ENCODE assay signal across 22 mouse cellular contexts in genomic region chr17:32253261-32253660, GRCm38 (mm10). TPM values are rescaled to one million over a fixed set of nuclear protein-coding genes. Genes with fewer than 3 reads are reported as not detected.
DNase-seq lines count a peak whose midpoint lies in the region; ATAC-seq and TF ChIP-seq lines count a peak whose summit lies in the region.
"Had no signal": no experiment of that assay in that cellular context is flagged by ENCODE, and none has a peak within 500 bp of the region (broad histone marks: within the 10 kb centered on the region; RNA-seq: fewer than 3 reads in every experiment).

No protein-coding gene starts in this region.

- H3K27ac ChIP-seq in liver, adult 2 months (replicated peaks; ENCODE audit: insufficient read depth, low read depth, low read length), result no peak overlapping the region
- peak overlapping the region; percentile 26; the same call in 1 of the 2 replicates for H3K27ac ChIP-seq in embryonic fibroblast, embryonic 13.5 days (ENCODE audit: insufficient read depth, low read length)
- no peak overlapping the region for H3K27ac ChIP-seq in heart, embryonic 12.5 days (ENCODE audit: poor library complexity, severe bottlenecking)
- H3K27ac ChIP-seq: embryonic facial prominence, embryonic 13.5 days; forebrain, embryonic 13.5 days; hindbrain, embryonic 10.5 days; intestine, embryonic 15.5 days; liver, embryonic 15.5 days; lung, embryonic 15.5 days; midbrain, embryonic 15.5 days; neural tube, embryonic 13.5 days had no signal

- no peak overlapping the region for H3K9ac ChIP-seq in liver, adult 2 months (ENCODE audit: low read depth, low read length)
- H3K9ac ChIP-seq in heart, embryonic 12.5 days, result no peak overlapping the region
- H3K9ac ChIP-seq: embryonic facial prominence, embryonic 13.5 days; forebrain, embryonic 13.5 days; intestine, embryonic 15.5 days; liver, embryonic 15.5 days; lung, embryonic 15.5 days; midbrain, embryonic 15.5 days; neural tube, embryonic 13.5 days had no signal

- H3K9me3 ChIP-seq in heart, embryonic 12.5 days (replicated peaks), result no peaks in the 10 kb centered on the region
- H3K9me3 ChIP-seq: embryonic facial prominence, embryonic 13.5 days; forebrain, embryonic 13.5 days; hindbrain, embryonic 10.5 days; intestine, embryonic 15.5 days; liver, embryonic 15.5 days; lung, embryonic 15.5 days; midbrain, embryonic 15.5 days; neural tube, embryonic 13.5 days had no signal

- H3K4me1 ChIP-seq in liver, adult 2 months (ENCODE audit: control insufficient read depth, insufficient read depth, low read length), result peaks cover 29% of the 10 kb centered on the region
- H3K4me1 ChIP-seq in embryonic fibroblast, embryonic 13.5 days (ENCODE audit: control insufficient read depth, insufficient read depth, low read length), result peaks cover 7% of the 10 kb centered on the region
- H3K4me1 ChIP-seq in heart, embryonic 12.5 days (replicated peaks), result peaks cover 36% of the 10 kb centered on the region
- H3K4me1 ChIP-seq: forebrain, embryonic 13.5 days; midbrain, embryonic 15.5 days had no signal

- no peak overlapping the region for H3K4me2 ChIP-seq in heart, embryonic 12.5 days
- H3K4me2 ChIP-seq: embryonic facial prominence, embryonic 13.5 days; forebrain, embryonic 13.5 days; intestine, embryonic 15.5 days; liver, embryonic 15.5 days; lung, embryonic 15.5 days; midbrain, embryonic 15.5 days; neural tube, embryonic 13.5 days had no signal

- DNase-seq in adrenal gland, adult 2 months, result peak; percentile 53
- no peak for DNase-seq in adrenal gland, postnatal 14 days
- DNase-seq in liver, adult 2 months (ENCODE audit: extremely low read depth, low read depth, low spot score), result peak; percentile 64
- DNase-seq in liver, result no peak
- peak; percentile 82 for DNase-seq in cerebellum, adult 9-10 months
- no peak for DNase-seq in spleen, postnatal 10 days (ENCODE audit: low spot score in 2 of 2)
- DNase-seq: kidney, adult 9 months; kidney, postnatal 14 days; lung, postnatal 4 days; right cerebral cortex, adult 18-20 months had no signal

- ATAC-seq in heart, embryonic 12.5 days (ENCODE audit: insufficient number of reproducible peaks, low FRiP score), result no peak
- ATAC-seq: activated CD4-positive, CD25-positive, alpha-beta regulatory T cell, adult 4 months; forebrain, embryonic 13.5 days; hindbrain, embryonic 16.5 days; intestine, embryonic 15.5 days; midbrain, embryonic 15.5 days had no signal

- TF ChIP-seq CTCF in liver, adult 2 months (IDR thresholded peaks at IDR 0.05; ENCODE audit: low read depth, low read length), result no peak
- TF ChIP-seq CTCF in embryonic fibroblast, embryonic 13.5 days (IDR thresholded peaks at IDR 0.05; ENCODE audit: borderline replicate concordance, insufficient read depth, low read length), result no peak

- no peak for TF ChIP-seq POLR2A in liver, adult 2 months (IDR thresholded peaks at IDR 0.05; ENCODE audit: extremely low read depth, insufficient read depth, low read length)
- no peak for TF ChIP-seq POLR2A in embryonic fibroblast, embryonic 13.5 days (IDR thresholded peaks at IDR 0.05; ENCODE audit: low read depth, low read length)

- H3K79me2 ChIP-seq in liver, adult 2 months (ENCODE audit: control insufficient read depth, insufficient read depth, low read length), result peaks cover 46% of the 10 kb centered on the region

- WGBS in liver, adult 2 months, result 12% methylated on average over 2 of the region's 2 CpGs
- WGBS in heart, embryonic 12.5 days, result 92% methylated on average over 2 of the region's 2 CpGs

- peaks cover 12% of the 10 kb centered on the region for H3K36me3 ChIP-seq in liver, adult 2 months (ENCODE audit: control insufficient read depth, insufficient read depth, low read length)
- H3K36me3 ChIP-seq in heart, embryonic 12.5 days, result peaks cover 16% of the 10 kb centered on the region
- H3K36me3 ChIP-seq: intestine, embryonic 15.5 days had no signal

- no peaks in the 10 kb centered on the region for H3K27me3 ChIP-seq in liver, adult 2 months (ENCODE audit: control insufficient read depth, insufficient read depth, low read length)
- no peaks in the 10 kb centered on the region for H3K27me3 ChIP-seq in heart, embryonic 12.5 days (replicated peaks)
- H3K27me3 ChIP-seq: embryonic facial prominence, embryonic 13.5 days; forebrain, embryonic 13.5 days; intestine, embryonic 15.5 days; liver, embryonic 15.5 days; lung, embryonic 15.5 days; midbrain, embryonic 15.5 days; neural tube, embryonic 13.5 days had no signal

- no peak overlapping the region for H3K4me3 ChIP-seq in liver, adult 2 months (ENCODE audit: insufficient read depth, low read depth, low read length)
- H3K4me3 ChIP-seq in embryonic fibroblast, embryonic 13.5 days (ENCODE audit: insufficient read depth, low read length), result no peak overlapping the region
- no peak overlapping the region for H3K4me3 ChIP-seq in heart, embryonic 12.5 days
- H3K4me3 ChIP-seq: embryonic facial prominence, embryonic 13.5 days; forebrain, embryonic 13.5 days; hindbrain, embryonic 10.5 days; intestine, embryonic 15.5 days; liver, embryonic 15.5 days; lung, embryonic 15.5 days; midbrain, embryonic 15.5 days; neural tube, embryonic 13.5 days had no signal

RNA-seq across cellular contexts. Expression of gene Brd4, which starts 31.3 kb away (rescaled TPM):
- total RNA-seq in adrenal gland, adult 2 months (2021), result 100 to 1,000 TPM in 1 of 2 experiments, 10 to 100 TPM in 1; 76.0 to 146 TPM
- 30.6 and 42.8 TPM in 2 replicates for polyA plus RNA-seq in adrenal gland, adult 2 months (2012; rRNA removed)
- 110 and 118 TPM in 2 replicates for total RNA-seq in adrenal gland, postnatal 14 days (2021)
- 10.5 and 18.6 TPM in 2 replicates for total RNA-seq in liver, adult 2 months (2014; rRNA removed)
- 18.3 and 18.4 TPM in 2 replicates for polyA plus RNA-seq in liver, adult 2 months (2012; rRNA removed)
- 79.6 and 80.7 TPM in 2 replicates for polyA plus RNA-seq in embryonic fibroblast, embryonic 13.5 days (2011; ENCODE audit: insufficient read length, low read depth, missing spikeins)
- polyA plus RNA-seq in heart, embryonic 12.5 days (2016; fragmentation: Nextera tagmentation; extraction: Ambion mirVana), result 72.6 and 76.6 TPM in 2 replicates

Comparison
In these comparisons a context has a peak if more than half of its experiments do, and no peak if none do; other contexts are left out.
1. DNase-seq: peak in adrenal gland, adult 2 months (single experiment), liver, adult 2 months (single experiment) and cerebellum, adult 9-10 months (single experiment); none in adrenal gland, postnatal 14 days (single experiment), liver (single experiment) and spleen, postnatal 10 days (0 of 2).